Mouse (Mus musculus) spleen, adult 12 weeks (tissue): ENCODE results near the gene Gm8068.
"Not testable (repeated sequence)": the region's sequence is repeated elsewhere in the genome, so short reads cannot be mapped to it uniquely, and the experiment has no call there.

Experiments
- DNase-seq: peaks from one replicate; pipeline ENCODE4 v3.0.0; 2022; ENCODE audit warnings: low spot score

Gene Gm8068

DNA sequence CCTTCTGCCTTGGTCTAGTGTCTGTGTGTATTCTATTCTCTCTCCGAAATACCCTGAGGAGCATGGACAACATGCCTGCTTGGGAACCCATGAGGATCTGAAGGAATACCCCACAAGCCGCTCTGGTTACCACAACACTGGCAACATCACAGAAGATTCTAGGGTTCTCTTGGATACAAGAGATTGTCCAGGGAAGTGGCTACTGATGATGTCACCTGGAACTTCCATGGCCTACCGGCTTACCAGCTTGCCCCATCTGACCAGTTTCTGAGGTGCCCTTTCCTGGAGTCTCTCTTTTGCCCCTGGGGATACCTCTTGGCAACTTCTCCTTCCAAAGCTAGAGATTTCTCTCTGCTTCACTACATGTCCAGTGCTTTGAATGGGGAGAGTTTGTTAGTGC lies at the start of gene Gm8068:
TSS of gene Gm8068 (minus strand) at position 101 of the 400 bp plus-strand sequence.
- not testable (repeated sequence) for DNase-seq

DNA sequence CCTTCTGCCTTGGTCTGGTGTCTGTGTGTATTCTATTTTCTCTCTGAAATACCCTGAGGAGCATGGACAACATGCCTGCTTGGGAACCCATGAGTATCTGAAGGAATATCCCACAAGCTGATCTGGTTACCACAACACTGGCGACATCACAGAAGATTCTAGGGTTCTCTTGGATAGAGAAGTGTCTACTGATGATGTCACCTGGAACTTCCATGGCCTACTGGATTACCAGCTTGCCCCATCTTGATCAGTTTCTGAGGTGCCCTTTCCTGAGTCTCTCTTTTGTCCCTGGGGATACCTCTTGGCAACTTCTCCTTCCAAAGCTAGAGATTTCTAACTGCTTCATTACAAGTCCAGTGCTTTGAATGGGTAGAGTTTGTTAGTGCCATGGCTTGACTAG lies 48.8 kb upstream of the Gm8068 start, which contains the start of gene Gm7929:
TSS of gene Gm7929 (minus strand) at position 101 of the 400 bp plus-strand sequence.
- not testable (repeated sequence) for DNase-seq

DNA sequence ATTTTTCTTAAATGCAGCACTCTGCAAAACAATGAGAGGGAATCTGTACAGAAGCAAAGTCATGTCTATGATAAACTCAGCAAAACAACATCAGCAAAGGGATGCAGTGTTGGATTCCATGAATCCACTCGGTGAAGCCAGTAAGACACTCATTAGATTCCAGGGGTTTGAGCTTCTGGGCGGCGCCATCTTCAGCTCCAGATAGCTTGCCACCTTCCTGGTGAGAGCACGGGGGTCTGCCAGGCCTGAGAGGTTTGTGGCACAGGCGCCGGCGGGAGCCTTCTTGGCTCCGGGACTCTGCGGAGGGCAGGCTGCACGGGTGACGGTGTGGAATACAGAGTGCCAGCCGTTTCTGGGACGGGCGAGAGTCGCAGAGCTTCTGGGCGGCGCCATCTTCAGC lies 21.8 kb upstream of the Gm8068 start:
- not testable (repeated sequence) for DNase-seq

DNA sequence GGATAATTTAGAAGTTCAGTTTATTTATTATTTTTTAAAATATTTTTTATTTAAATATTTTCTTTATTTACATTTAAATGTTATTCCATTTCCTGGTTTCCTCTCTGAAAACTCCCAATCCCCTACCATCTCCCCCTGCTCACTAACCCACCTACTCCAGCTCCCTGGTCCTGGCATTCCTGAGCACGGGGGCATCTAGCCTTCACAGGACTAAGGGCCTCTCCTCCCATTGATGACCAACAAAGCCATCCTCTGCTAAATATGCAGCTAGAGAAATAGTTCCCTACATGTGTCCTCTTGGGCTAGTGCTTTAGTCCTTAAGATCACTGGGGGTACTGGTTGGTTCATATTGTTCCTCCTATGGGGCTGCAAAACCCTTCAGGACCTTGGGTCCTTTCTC lies 15.5 kb upstream of the Gm8068 start:
- not testable (repeated sequence) for DNase-seq

DNA sequence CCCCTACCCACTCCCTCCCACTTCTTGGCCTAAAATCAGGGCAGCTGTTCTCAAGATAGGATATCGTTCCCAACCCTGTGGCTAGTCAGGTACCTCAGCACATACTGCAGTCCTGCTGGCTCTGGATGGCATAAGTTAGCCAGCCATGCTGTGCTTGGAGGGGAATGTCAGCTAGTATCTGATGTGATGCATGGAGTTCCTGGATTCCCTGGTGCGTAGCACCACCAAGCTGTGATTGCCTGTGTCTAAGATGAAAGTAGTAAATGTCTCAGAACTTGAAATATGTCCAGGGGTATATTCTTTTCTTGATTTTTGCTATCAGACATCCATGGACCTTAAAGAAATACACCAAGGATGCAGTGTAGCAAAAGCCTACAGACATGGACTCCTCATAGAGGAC lies 53.5 kb downstream of the Gm8068 start:
- DNase-seq, result not testable (repeated sequence)
